Mouse (Mus musculus) layer of hippocampus, adult 18-20 months (tissue): Measurements from ENCODE around the gene Ddx20. TPM values are rescaled to one million over a fixed set of nuclear protein-coding genes. Genes with fewer than 3 reads are reported as not detected.
A peak's percentile ranks its signal among the peaks of the same experiment; 100 is the strongest.

Source experiments
- DNase-seq, 2 experiments: peaks; one replicate each; pipeline ENCODE4 v3.0.0; 2022; ENCODE audit warnings: low spot score in 2 of 2
- total RNA-seq, 2 experiments: library from RNA; stranded (reverse); gene quantifications; 2 replicates each; pipeline ENCODE4 v1.2.3; 2021

Ddx20 gene
- total RNA-seq, 2 experiments from 2014 or later, result 12.0 to 13.5 TPM

GRCm38 (mm10) chr3:105674595-105675218 is 12.7 kb downstream of the Ddx20 start:
- peak; percentile 47 to 87 for DNase-seq

- DNase-seq, result no peak
Observed at GRCm38 (mm10) chr3:105670801-105671200, 16.6 kb downstream of the Ddx20 start.

- DNase-seq, result no peak
Observed at GRCm38 (mm10) chr3:105669776-105670175, 17.6 kb downstream of the Ddx20 start.

- DNase-seq, result peak in 1 of 2 experiments; percentile 61
Observed at GRCm38 (mm10) chr3:105668161-105668560, 19.2 kb downstream of the Ddx20 start.

- DNase-seq, result no peak
Observed at GRCm38 (mm10) chr3:105666996-105667523, 20.3 kb downstream of the Ddx20 start.

GRCm38 (mm10) chr3:105665105-105665765 is 22.1 kb downstream of the Ddx20 start:
- DNase-seq, result no peak

- no peak for DNase-seq
Observed at GRCm38 (mm10) chr3:105663043-105663442, 24.3 kb downstream of the Ddx20 start.

- no peak for DNase-seq
Observed at GRCm38 (mm10) chr3:105660530-105660929, 26.8 kb downstream of the Ddx20 start.

GRCm38 (mm10) chr3:105655031-105655585 is 32.3 kb downstream of the Ddx20 start:
- DNase-seq, result no peak

- peak in 1 of 2 experiments; percentile 42 for DNase-seq
Observed at GRCm38 (mm10) chr3:105653544-105654380, 33.6 kb downstream of the Ddx20 start.

- DNase-seq, result no peak
Observed at GRCm38 (mm10) chr3:105648889-105649567, 38.3 kb downstream of the Ddx20 start.

- DNase-seq, result peak in 1 of 2 experiments; percentile 20
Observed at GRCm38 (mm10) chr3:105643566-105643965, 43.8 kb downstream of the Ddx20 start.

GRCm38 (mm10) chr3:105642186-105642585 is 45.2 kb downstream of the Ddx20 start:
- DNase-seq, result peak in 1 of 2 experiments; percentile 48

- no peak for DNase-seq
Observed at GRCm38 (mm10) chr3:105633021-105633420, 54.4 kb downstream of the Ddx20 start.

GRCm38 (mm10) chr3:105632296-105632695 is 55.1 kb downstream of the Ddx20 start:
- no peak for DNase-seq

Other genes with a start within 250 kb of the Ddx20 start
- gene Kcnd3, start 235.2 kb downstream of the Ddx20 start, total RNA-seq, result 10 to 100 TPM; 61.6 to 63.9 TPM
- gene Inka2, start 17.0 kb upstream of the Ddx20 start, total RNA-seq, result 10 to 100 TPM; 70.5 to 74.0 TPM
- 10 to 100 TPM; 80.5 to 96.2 TPM for gene Rap1a, start 113.8 kb upstream of the Ddx20 start, total RNA-seq
- 1 to 10 TPM; 1.1 to 1.4 TPM for gene Adora3, start 183.3 kb upstream of the Ddx20 start, total RNA-seq
- gene Tmigd3, start 183.3 kb upstream of the Ddx20 start, total RNA-seq, result under 1 TPM in 1 of 2 experiments, not detected in 1; 0.51 TPM
- 1 to 10 TPM in 1 of 2 experiments, under 1 TPM in 1; 0.28 to 1.0 TPM for gene I830077J02Rik, start 245.1 kb upstream of the Ddx20 start, total RNA-seq